Mouse (Mus musculus): ENCODE measurements around the gene Cspg5. TPM values are rescaled to one million over a fixed set of nuclear protein-coding genes. Genes with fewer than 3 reads are reported as not detected.

The Cspg5 gene
- polyA plus RNA-seq, 1 experiment from 2014 or later = 72.6 TPM

DNA sequence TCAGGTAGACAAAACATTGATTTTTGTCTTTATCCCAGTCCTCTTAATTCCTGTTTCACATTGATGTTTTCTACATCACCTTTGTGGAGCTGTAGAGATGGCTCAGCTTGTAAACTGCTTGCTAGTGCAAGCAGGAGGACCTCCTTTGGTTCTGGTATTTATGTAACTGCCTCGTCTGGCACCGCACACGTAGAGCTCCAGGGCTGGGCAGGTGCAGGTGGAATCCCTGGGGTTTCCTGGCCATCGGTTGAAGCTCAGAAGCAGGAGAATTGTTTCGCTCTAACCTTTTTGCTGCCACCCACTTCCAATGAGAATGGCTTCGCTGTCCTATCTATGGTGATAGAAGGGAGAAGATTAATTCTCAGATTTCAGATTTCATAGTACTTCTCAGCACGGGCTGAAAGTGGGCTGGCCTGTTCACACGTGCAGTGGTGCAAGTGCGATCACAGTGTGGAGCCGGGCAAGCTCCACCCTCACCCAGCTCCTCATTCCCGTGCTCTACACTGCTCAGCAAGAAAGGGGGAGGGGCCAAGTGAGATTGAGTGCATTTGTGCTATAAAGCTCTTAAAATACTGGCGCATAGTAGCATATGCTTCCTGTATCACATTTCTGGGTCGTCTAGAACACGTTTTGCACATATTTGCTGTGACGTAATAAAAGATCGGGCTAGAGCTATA is 13.1 kb upstream of the Cspg5 start:
- Histone ChIP-seq H3K4me2 (no peak overlapping the region), H3K9ac (no peak overlapping the region), H3K36me3 (peaks cover 92% of the 10 kb centered on the region), H3K4me3 (no peak overlapping the region), H3K27me3 (no peaks in the 10 kb centered on the region), H3K4me1 (replicated peaks) (no peaks in the 10 kb centered on the region), H3K9me3 (no peaks in the 10 kb centered on the region), H3K27ac (no peak overlapping the region)
- no peak for ATAC-seq (ENCODE audit: low FRiP score)
- 84% methylated on average over 16 of the region's 16 CpGs for WGBS

DNA sequence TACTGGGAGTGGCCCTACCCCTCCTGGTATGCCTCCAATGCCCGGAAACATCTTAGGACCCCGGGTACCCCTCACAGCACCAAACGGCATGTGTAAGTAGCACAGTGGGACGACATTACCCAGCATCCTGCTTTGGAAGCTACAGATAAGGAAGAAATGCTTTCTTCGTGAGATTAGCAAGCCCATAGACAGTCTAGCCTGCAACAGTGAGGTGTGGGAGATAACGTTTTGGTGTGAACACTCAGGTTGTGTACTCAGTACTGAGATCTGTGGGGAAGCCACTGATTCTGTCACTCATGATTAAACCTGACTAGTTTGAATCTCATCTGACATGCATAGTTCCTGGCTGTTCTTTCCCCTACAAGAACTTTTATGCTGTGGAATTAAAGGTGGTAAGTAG is 8.6 kb upstream of the Cspg5 start:
- Histone ChIP-seq H3K9ac (no peak overlapping the region), H3K36me3 (peaks cover 91% of the 10 kb centered on the region), H3K4me2 (no peak overlapping the region), H3K27ac (no peak overlapping the region), H3K9me3 (no peaks in the 10 kb centered on the region), H3K4me3 (no peak overlapping the region), H3K4me1 (replicated peaks) (no peaks in the 10 kb centered on the region), H3K27me3 (no peaks in the 10 kb centered on the region)
- WGBS = 96% methylated on average over 6 of the region's 6 CpGs
- ATAC-seq (ENCODE audit: low FRiP score) = no peak

DNA sequence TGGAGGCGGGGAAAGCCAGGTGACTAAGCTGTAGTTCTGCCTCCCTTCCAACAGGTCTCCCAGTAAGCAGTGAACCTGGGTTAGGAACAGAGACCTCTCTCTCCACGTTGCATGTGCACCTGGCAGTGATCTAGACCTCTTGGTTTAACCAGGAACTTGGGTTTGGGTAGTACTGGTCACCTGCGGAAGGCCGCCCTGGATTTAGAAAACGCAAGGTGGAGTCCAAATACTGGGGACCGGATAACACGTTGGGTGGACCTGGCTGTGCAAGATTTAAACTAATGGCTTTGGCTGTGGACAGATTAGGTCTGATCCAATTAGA is 945 bp downstream of the Cspg5 start:
- peak overlapping the region; percentile 94 for H3K4me2 ChIP-seq
- 23% methylated on average over 7 of the region's 7 CpGs for WGBS
- peak overlapping the region; percentile 91 for H3K27ac ChIP-seq
- peaks cover 30% of the 10 kb centered on the region for H3K36me3 ChIP-seq
- ATAC-seq (ENCODE audit: low FRiP score) = no peak
- H3K9ac ChIP-seq = peak overlapping the region; percentile 93
- no peaks in the 10 kb centered on the region for H3K27me3 ChIP-seq
- no peaks in the 10 kb centered on the region for H3K9me3 ChIP-seq
- peak overlapping the region; percentile 82 for H3K4me3 ChIP-seq
- H3K4me1 ChIP-seq (replicated peaks) = peaks cover 39% of the 10 kb centered on the region

DNA sequence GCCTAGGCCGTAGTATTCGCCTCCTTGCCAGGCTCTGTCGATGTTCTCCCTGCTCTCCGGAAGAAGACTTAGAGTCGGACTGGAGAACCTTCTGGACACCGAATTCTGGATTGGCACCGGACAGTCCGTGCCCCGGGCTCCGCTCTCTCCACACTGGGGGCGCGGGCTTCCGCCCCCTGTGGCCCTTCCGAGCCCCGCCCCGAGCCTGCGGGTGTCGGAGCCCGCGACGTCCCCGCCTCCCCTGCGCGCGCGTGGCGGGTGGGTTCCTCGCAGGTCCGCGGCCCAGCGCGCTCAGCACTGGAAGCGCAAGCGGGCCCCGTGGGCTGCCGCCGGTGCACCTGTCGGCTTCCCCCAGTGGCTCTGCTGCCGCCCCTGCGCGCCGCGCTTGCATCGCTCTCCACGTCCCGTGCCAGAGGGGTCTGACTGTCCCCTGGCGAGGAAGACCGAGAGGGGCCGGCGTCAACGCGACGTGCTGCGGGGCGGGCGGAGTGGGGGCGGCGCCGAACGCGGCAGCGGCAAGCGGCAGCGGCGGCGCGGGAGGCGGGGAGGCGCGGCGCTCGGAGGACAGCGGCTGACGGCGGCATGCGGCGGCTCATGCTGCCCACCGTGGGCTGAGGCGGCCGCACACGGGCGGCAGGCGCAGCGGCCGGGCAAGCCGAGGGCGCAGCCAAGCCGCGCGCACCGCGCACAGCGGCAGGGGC is 1.5 kb downstream of the Cspg5 start:
- Histone ChIP-seq H3K36me3 (peaks cover 27% of the 10 kb centered on the region), H3K4me1 (replicated peaks) (peaks cover 44% of the 10 kb centered on the region), H3K27me3 (no peaks in the 10 kb centered on the region), H3K4me3 (peak overlapping the region; percentile 82), H3K4me2 (peak overlapping the region; percentile 94), H3K27ac (peak overlapping the region; percentile 91), H3K9me3 (no peaks in the 10 kb centered on the region), H3K9ac (peak overlapping the region; percentile 93)
- WGBS = under 1% methylated on average over 72 of the region's 93 CpGs
- peak; percentile 46 for ATAC-seq (ENCODE audit: low FRiP score)

DNA sequence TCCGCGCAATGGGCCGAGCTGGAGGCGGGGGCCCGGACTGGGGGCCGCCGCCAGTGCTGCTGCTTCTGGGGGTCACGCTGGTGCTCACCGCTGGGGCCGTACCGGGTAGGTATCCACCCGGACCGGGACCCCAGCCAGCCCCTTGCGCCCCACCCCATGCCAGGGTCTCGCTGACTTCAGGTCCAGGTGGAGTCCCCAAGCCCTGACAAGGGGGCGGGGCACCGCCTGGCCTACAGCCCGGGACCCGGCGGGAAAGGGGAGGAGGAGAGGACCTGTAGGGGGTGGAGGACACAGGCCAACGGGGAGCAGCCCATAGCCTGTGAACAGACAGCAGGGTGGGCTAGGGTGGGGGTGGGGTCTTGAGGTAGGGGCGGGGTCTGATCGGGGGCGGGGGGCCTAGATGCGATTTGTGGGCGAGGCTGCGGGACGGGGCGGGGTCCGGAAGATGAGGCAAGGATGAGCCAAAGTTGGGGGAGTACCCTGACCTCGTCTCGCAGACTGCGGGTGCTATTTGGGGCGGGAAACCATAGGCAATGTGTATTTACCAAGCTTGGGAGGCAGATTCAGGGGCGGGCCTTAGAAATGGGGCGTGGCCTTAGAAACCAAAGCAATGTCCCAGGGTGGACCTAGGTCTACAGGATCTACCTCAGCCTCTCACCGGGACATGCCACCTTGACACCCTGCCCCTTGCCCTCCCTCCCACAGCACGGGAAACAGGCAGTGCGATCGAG is 2.2 kb downstream of the Cspg5 start:
- no peaks in the 10 kb centered on the region for H3K9me3 ChIP-seq
- ATAC-seq (ENCODE audit: low FRiP score) = peak; percentile 75
- no peaks in the 10 kb centered on the region for H3K27me3 ChIP-seq
- peak overlapping the region; percentile 82 for H3K4me3 ChIP-seq
- peaks cover 23% of the 10 kb centered on the region for H3K36me3 ChIP-seq
- H3K27ac ChIP-seq = peak overlapping the region; percentile 91
- 1% methylated on average over 35 of the region's 40 CpGs for WGBS
- peak overlapping the region; percentile 93 for H3K9ac ChIP-seq
- H3K4me1 ChIP-seq (replicated peaks) = peaks cover 52% of the 10 kb centered on the region
- H3K4me2 ChIP-seq = peak overlapping the region; percentile 94

DNA sequence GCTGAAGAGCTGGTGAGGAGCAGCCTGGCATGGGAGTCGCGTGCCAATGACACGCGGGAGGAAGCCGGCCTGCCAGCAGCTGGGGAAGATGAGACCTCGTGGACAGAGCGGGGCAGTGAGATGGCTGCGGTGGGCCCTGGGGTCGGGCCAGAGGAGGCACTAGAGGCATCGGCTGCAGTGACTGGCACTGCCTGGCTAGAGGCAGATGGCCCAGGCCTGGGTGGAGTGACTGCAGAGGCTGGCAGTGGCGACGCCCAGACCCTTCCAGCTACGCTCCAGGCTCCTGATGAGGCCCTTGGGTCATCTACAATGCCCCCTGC is 2.7 kb downstream of the Cspg5 start:
- H3K4me2 ChIP-seq = peak overlapping the region; percentile 94
- peaks cover 57% of the 10 kb centered on the region for H3K4me1 ChIP-seq (replicated peaks)
- H3K9me3 ChIP-seq = no peaks in the 10 kb centered on the region
- peak overlapping the region; percentile 91 for H3K27ac ChIP-seq
- peaks cover 22% of the 10 kb centered on the region for H3K36me3 ChIP-seq
- no peaks in the 10 kb centered on the region for H3K27me3 ChIP-seq
- ATAC-seq (ENCODE audit: low FRiP score) = peak; percentile 14; the same call in 1 of the 2 replicates
- WGBS = 35% methylated on average over 13 of the region's 13 CpGs
- H3K4me3 ChIP-seq = peak overlapping the region; percentile 82
- H3K9ac ChIP-seq = peak overlapping the region; percentile 93

DNA sequence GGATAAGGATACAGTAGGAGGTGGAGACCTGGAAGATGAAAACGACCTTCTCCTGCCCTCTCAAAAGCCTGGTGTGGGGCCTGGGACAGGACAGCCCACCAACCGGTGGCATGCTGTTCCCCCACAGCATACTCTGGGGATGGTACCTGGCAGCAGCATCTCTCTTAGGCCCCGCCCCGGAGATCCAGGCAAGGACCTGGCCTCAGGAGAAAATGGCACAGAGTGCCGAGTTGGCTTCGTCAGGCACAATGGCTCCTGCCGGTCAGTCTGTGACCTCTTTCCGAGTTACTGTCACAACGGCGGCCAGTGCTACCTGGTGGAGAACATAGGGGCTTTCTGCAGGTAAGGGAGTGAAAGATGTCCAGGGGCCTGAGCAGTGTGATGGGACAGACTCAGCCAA is 3.5 kb downstream of the Cspg5 start:
- Histone ChIP-seq H3K27ac (0 out of 2 replicates have a peak overlapping the region, but pooled peaks have one; percentile 8), H3K4me3 (peak overlapping the region; percentile 5; the same call in 1 of the 2 replicates), H3K9me3 (no peaks in the 10 kb centered on the region), H3K27me3 (no peaks in the 10 kb centered on the region), H3K4me2 (peak overlapping the region; percentile 94), H3K36me3 (peaks cover 20% of the 10 kb centered on the region), H3K4me1 (replicated peaks) (peaks cover 57% of the 10 kb centered on the region), H3K9ac (no peak overlapping the region; the same call in 1 of the 2 replicates)
- no peak for ATAC-seq (ENCODE audit: low FRiP score)
- 85% methylated on average over 10 of the region's 10 CpGs for WGBS

DNA sequence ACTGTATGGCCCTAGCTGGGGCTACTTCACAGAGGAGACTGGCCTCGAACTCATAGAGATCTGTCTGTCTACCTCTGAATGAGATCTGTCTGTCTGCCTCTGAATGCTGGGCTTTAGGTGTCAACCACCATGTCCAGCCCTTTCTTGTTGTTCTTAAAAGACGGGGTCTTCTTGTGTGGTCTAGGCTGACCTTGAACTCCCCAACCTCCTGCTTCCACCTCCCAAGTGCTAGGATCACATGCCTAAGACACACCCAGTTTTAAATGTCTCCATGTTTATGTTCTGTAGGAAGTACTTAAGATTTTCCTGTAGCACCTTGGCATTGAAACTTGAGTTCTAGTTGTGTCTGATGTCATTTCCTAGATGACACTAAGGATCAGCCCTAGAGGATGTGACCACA is 5.3 kb downstream of the Cspg5 start:
- H3K4me3 ChIP-seq = no peak overlapping the region
- peak overlapping the region; percentile 93 for H3K27ac ChIP-seq
- 60% methylated on average over 2 of the region's 2 CpGs for WGBS
- H3K36me3 ChIP-seq = peaks cover 18% of the 10 kb centered on the region
- no peaks in the 10 kb centered on the region for H3K9me3 ChIP-seq
- H3K4me1 ChIP-seq (replicated peaks) = peaks cover 57% of the 10 kb centered on the region
- H3K27me3 ChIP-seq = no peaks in the 10 kb centered on the region
- peak overlapping the region; percentile 68; the same call in 1 of the 2 replicates for H3K9ac ChIP-seq
- peak overlapping the region; percentile 41 for H3K4me2 ChIP-seq
- no peak for ATAC-seq (ENCODE audit: low FRiP score)

DNA sequence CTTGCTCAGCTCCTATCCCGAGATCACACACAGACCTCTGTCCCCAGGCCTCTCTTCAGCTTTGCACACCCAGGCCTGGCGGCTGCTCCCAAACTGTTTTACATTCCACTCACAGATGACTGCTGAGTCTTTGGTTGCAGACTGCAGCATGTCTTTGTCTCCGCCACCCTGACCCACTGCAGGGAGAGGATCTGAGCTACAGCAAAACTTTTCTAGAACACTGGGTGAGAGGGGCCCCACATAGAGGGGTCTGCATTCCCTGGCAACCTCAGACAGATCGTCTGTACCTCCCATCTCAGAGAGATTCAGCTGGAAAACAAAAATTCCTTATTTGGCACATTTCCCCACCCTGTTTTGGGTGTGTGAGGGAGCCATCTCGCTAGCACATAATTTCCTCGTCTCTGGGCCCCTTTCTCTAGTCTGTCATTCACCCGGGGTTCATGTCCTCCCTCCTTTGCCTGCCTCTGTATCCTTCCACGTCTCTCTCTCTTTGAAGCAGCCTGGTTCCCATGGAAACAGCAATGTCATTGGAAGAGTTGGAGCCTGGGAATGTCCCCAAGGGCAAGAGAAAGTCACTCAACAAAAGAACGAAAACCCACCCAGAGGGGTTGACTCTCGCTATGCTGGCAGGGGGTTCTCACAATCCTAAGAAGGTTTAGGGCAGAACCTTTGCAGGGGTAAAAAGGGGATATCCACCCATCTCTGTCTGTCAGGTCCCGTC is 6.4 kb downstream of the Cspg5 start:
- Histone ChIP-seq H3K9ac (peak overlapping the region; percentile 68), H3K36me3 (peaks cover 18% of the 10 kb centered on the region), H3K27ac (peak overlapping the region; percentile 93), H3K4me3 (peak overlapping the region; percentile 12; the same call in 1 of the 2 replicates), H3K4me1 (replicated peaks) (peaks cover 51% of the 10 kb centered on the region), H3K9me3 (no peaks in the 10 kb centered on the region), H3K4me2 (peak overlapping the region; percentile 41), H3K27me3 (no peaks in the 10 kb centered on the region)
- ATAC-seq (ENCODE audit: low FRiP score) = peak; percentile 83
- 3% methylated on average over 11 of the region's 11 CpGs for WGBS

DNA sequence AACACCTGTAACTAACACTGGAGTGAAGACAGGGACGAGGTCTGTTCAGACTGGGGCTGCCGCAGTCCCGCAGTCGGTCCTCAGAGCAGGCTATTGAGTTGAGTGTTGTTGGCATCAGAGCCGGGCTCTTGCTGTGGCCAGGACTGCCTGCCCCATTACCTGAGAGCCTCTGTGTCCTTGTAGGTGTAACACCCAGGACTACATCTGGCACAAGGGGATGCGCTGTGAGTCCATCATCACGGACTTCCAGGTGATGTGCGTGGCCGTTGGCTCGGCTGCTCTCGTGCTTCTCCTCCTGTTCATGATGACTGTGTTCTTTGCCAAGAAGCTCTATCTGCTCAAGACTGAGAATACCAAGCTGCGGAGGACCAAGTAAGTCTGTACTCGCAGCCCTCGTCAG is 7.2 kb downstream of the Cspg5 start:
- Histone ChIP-seq H3K36me3 (peaks cover 18% of the 10 kb centered on the region), H3K27ac (peak overlapping the region; percentile 93), H3K4me1 (replicated peaks) (peaks cover 59% of the 10 kb centered on the region), H3K9me3 (no peaks in the 10 kb centered on the region), H3K4me2 (peak overlapping the region; percentile 41), H3K9ac (peak overlapping the region; percentile 15; the same call in 1 of the 2 replicates), H3K4me3 (no peak overlapping the region), H3K27me3 (no peaks in the 10 kb centered on the region)
- WGBS = 73% methylated on average over 14 of the region's 14 CpGs
- no peak for ATAC-seq (ENCODE audit: low FRiP score)

DNA sequence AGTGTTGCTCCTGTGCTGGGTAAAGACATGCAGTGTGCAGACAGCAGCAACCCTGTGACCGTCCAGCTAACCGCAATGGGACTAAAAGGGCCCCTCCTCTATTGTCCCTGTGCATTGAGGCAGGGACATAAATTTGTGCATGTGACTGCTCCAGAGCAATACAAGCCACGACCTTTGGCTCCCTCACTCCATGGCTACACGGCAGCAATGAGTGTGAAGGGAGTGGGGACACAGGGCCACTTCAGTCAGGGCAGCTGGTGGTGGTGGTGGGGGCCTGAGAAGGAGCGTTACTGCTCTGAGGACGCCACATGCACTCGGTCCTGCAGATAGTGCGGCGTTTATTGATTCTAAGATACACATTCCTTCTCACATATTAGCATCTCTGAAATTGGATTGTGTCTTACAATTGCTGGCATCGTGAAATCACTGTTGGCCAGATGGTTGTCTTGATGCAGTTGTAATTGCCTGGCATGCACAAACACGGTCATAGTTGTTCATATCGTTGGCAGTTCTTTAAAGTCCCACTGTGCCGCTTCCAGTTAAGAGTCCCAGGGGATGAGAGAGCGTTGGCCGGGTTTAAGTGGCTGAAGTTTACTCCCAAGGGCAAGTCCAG is 11.9 kb downstream of the Cspg5 start:
- Histone ChIP-seq H3K27me3 (no peaks in the 10 kb centered on the region), H3K4me3 (no peak overlapping the region), H3K9ac (peak overlapping the region; percentile 53), H3K9me3 (no peaks in the 10 kb centered on the region), H3K4me2 (peak overlapping the region; percentile 15; the same call in 1 of the 2 replicates), H3K27ac (peak overlapping the region; percentile 71), H3K4me1 (replicated peaks) (peaks cover 35% of the 10 kb centered on the region), H3K36me3 (peaks cover 26% of the 10 kb centered on the region)
- peak; percentile 80 for ATAC-seq (ENCODE audit: low FRiP score)
- 20% methylated on average over 15 of the region's 15 CpGs for WGBS
